Mouse (Mus musculus) MEL (cell line): ENCODE measurements around the gene Ccdc9b.

Experiments
- CTCF ChIP-seq, 3 experiments: IDR thresholded peaks in 2 of 3; conservative IDR thresholded peaks in 1 of 3; 2 replicates each; pipeline ENCODE4 v1.5.1; 2011 to 2012; ENCODE audit warnings: low read length in 3 of 3, low read depth in 2 of 3, mild to moderate bottlenecking in 2 of 3, improper control_type of control experiment in 1 of 3, inconsistent platforms in 1 of 3, mixed read lengths in 1 of 3, moderate library complexity in 1 of 3; ENCODE audit not compliant: control insufficient read depth in 1 of 3, insufficient read depth in 1 of 3, poor library complexity in 1 of 3, severe bottlenecking in 1 of 3
- MAZ ChIP-seq: IDR thresholded peaks from 2 replicates; pipeline ENCODE4 v1.6.1; 2012; ENCODE audit warnings: low read depth, mild to moderate bottlenecking, inconsistent platforms, low read length, improper control_type of control experiment
- TCF12 ChIP-seq: IDR thresholded peaks from 2 replicates; pipeline ENCODE4 v1.6.1; 2014; ENCODE audit warnings: low read depth, mild to moderate bottlenecking, inconsistent platforms, low read length, improper control_type of control experiment, moderate library complexity

DNA sequence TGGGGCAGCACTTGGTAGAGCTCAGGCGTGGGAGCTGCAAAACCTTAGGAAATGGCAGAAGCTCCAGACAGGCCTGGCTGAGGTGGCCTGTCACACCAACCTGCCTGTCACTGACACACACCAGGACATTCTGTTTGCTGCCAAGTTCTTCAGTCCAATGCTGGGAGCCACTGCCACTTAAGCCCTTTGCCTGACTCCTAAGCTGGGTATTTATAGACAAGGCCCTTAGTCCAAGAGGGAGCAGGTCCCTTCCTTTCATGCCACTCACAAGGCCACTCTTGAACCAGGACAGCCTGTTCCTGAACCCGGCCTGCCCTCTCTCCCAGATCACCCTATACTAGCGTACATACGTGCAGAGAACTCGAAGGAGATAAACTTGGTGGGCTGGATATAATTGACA, 45.8 kb downstream of the Ccdc9b start:
- TF ChIP-seq MAZ = no peak
- no peak for TF ChIP-seq CTCF (IDR thresholded peaks at IDR 0.05 in 2 of 3, conservative IDR thresholded peaks at IDR 0.05 in 1 of 3; ENCODE audit: control insufficient read depth in 1 of 3, insufficient read depth in 1 of 3, low read depth in 2 of 3, low read length in 3 of 3, poor library complexity in 1 of 3, severe bottlenecking in 1 of 3)
- no peak for TF ChIP-seq TCF12
